Mouse (Mus musculus): Measurements from ENCODE around the gene Plxna2. TPM values are rescaled to one million over a fixed set of nuclear protein-coding genes. Genes with fewer than 3 reads are reported as not detected.

Gene Plxna2
- total RNA-seq, 4 experiments from 2014 or later: 18.8 to 28.3 (median 25.5) TPM

DNA sequence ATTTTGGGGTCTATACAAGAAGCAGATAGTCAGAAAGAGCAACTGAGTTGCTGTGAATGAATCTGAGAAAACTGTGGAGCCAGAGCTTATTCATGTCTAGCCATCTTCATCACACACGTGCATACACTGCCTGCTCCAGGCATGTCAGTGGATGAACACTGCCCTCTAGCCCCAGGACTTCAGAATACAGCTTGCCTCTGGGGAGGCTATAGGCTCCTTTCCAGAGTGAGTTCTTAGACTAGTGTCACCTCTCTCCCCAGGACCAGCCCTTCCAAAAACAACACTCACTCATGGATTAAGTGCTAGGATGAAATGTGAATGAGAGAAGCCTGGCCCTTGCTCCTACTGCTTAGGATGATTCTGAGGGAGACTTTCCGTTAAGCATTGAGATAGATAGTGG is 198.9 kb downstream of the Plxna2 start:
- peak; percentile 82 for DNase-seq (ENCODE audit: low spot score)

DNA sequence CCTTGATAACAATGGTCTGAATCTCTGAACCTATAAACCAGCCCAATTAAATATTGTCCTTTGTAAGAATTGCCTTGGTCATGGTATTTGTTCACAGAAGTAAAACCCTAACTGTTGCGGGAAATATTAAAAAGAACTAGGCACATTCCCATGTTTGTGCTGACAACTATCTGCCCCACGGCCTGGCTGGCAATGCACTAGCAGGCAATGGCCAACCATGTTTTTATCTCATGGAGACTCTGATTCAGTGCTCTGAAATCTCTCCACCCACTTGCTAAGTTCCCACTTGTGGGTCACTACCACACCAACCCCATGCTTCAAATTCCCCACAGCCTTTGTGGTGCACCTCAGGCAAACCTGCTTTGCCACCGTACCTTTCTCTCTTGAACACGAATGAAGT is 202.9 kb downstream of the Plxna2 start:
- no peak for DNase-seq (ENCODE audit: low spot score)

DNA sequence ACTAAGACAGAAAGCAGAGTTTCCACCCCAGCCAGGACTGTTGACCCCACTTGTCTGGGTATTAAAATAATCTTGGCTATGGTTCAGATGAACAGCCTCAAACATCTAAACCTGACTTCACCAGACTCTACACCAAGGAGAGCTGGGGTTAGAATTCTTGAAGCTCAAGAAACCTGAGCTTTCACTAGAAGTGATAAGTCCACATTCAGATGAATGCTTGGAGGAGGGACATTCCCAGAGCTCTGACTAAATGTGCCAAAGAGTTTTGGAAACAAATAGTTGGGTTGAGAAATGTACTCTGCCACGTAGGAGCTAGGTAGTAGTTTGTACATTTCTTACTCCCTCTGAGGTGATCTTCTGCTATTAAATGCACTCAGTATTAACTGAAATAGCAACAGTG is 203.7 kb downstream of the Plxna2 start:
- no peak for DNase-seq (ENCODE audit: low spot score)

GRCm38 (mm10) chr1:194828316-194828715 is 210.3 kb downstream of the Plxna2 start:
- DNase-seq (ENCODE audit: low spot score): no peak

DNA sequence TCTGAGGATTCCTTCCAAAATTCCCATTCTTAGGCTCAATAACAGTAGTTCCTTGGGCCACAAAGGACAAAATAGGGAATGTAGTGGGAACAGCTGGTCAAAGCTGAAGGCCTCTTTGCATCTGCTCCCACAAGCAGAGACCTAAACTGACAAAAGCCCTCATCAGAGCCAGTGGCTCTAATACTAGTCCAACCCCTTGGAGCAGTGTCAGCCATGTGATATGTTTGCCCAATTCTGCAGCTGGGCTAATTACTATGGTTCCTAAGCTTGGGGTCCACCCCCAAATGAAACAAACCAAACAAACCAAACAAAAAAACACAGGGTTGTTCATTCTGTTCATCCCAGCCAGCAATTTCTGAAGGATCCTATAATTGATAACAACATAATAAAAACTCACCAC is 217.2 kb downstream of the Plxna2 start:
- no peak for DNase-seq (ENCODE audit: low spot score)

DNA sequence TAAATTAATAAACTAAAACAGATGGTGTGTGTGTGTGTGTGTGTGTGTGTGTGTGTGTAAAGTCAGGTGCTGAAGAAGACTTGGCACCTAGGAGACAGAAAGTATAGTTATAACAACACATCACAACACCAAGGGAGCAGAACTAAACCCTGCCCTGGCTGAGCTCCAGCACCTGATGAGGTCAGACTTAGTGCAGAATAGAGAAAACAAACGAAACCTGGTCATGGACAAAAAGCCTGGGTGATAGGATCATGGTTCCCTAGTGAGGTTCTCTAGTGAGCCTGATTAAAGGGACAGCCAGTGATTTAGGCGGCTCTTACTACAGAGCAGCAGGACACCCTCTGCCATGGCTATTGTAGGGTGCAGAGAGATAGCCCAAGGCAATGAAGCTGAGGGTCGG is 218.2 kb downstream of the Plxna2 start:
- DNase-seq (ENCODE audit: low spot score): no peak

- no peak for DNase-seq (ENCODE audit: low spot score)
Observed at GRCm38 (mm10) chr1:194836671-194837070, 218.7 kb downstream of the Plxna2 start.

- DNase-seq (ENCODE audit: low spot score): peak; percentile 58
Observed at GRCm38 (mm10) chr1:194839230-194839910, 221.4 kb downstream of the Plxna2 start.

DNA sequence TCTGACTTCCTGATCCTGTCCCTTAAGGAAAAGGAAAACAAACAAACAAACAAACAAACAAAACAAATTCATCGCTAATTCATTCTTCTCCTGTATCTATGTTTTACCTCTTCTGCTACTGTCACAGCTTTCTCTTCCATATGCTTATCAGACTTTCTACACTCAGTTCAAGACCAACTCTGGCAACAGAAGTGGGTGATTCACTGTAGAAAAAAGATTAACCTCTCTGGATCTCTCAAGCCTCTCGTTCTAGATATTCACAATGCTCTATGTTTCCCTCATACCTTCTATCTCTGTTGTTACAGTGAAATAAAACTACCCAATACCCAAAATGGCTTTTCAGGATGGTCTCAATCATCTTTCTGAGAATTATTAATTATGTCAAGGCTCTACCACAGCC is 225.0 kb downstream of the Plxna2 start:
- no peak for DNase-seq (ENCODE audit: low spot score)

- no peak for DNase-seq (ENCODE audit: low spot score)
Observed at GRCm38 (mm10) chr1:194847014-194847413, 229.0 kb downstream of the Plxna2 start.

DNA sequence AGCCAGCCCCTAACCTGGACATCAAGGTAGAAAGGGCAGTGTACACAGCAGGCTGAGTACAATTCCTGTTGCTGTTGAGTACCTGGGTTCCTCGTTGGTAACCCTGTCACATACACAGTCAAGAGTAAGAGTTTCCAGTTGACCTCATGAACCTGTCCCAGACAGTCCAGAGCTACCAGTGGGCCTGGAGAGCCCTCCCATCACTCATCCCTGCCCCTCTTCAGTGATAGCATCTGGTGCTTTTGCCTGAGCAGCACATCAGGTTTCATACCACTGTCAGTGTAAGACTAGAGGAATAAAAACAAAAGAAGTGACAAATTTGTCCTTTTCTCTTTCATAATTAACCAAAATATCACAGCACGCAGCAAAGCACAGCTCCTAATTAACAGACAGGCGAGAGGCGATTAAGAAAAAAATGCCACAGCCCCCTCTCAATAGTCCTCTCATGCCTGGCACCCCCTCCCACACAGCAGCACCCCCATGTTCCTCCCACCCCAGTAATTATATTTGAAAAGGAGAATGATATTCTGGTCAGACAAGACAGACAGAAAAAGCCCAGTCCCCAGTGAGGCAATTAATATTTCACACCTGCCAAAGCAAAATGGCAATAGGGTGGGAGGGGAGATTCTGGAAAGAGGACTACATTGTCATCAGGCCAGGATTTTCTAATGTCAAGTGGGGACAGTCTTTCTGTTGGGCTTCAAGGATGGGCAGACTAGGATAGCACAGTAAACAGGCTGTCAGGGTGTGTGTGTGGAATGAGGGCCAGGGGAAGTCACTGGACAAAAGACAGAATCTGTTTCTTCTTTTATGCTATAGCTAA is 233.4 kb downstream of the Plxna2 start:
- no peak for DNase-seq (ENCODE audit: low spot score)

- DNase-seq (ENCODE audit: low spot score): no peak
Observed at GRCm38 (mm10) chr1:194852065-194852358, 234.0 kb downstream of the Plxna2 start.

Small RNA genes within 50 kb of the gene (microRNA-seq; reads per million reads assigned to microRNA genes)
- not detected for gene Mir3962

Data from heart, adult 8-10 months (tissue).